Mouse (Mus musculus) adrenal gland, adult 8-10 months (tissue): ENCODE measurements around the gene Crlf1. TPM values are rescaled to one million over a fixed set of nuclear protein-coding genes. Genes with fewer than 3 reads are reported as not detected.

ENCODE experiments used
- DNase-seq: peaks from one replicate; pipeline ENCODE4 v3.0.0; 2022
- total RNA-seq, 4 experiments: library from RNA; stranded (reverse); gene quantifications; 2 replicates each; pipeline ENCODE4 v1.2.4; 2022

Crlf1 gene
- total RNA-seq = 1 to 10 TPM in 1 of 4 experiments, under 1 TPM in 2, not detected in 1; 0.51 to 1.5 (median 0.59) TPM

DNA sequence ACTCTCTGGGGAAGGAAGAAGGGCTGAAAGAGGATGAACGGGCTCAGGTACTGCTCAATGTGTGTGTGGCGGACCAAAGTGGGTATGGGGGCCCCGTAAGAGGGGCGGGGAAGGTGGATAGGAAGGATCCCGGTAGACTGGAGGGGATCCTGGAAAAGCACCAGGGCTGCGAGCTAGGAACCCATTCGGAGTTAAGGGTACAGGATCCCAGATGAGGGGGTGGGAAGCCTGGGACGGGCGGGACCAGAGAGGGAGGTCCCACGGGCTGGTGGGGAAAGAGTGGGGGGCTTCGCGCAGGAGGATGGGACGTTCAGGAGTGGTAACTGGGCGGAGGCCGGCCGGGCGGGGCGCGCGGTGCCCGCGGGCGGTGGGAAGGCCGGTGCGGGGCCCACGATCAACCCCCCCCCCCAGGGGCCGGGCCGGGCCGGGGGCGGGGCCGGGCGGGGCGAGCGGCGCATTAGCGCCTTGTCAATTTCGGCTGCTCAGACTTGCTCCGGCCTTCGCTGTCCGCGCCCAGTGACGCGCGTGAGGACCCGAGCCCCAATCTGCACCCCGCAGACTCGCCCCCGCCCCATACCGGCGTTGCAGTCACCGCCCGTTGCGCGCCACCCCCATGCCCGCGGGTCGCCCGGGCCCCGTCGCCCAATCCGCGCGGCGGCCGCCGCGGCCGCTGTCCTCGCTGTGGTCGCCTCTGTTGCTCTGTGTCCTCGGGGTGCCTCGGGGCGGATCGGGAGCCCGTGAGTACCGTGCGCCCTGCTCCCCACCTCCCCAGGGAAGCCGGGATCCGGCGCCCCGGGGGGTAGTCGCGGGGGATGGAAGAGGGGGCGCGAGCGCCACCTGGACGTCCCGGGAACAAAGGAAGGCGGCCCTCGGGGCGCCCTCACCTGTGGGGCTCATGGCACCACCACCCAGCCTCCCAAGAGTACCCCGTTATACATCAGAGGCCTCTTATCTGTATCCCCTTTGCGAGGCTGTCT lies at the start of gene Crlf1:
Gene Crlf1 (plus strand): TSS at position 495 of the 977 bp plus-strand sequence.
- no peak for DNase-seq

- no peak for DNase-seq
These were observed 49.6 kb upstream of the Crlf1 start for GRCm38 (mm10) chr8:70443326-70443725.

GRCm38 (mm10) chr8:70445988-70446387 lies 47.0 kb upstream of the Crlf1 start:
- no peak for DNase-seq

GRCm38 (mm10) chr8:70447639-70448420 lies 45.1 kb upstream of the Crlf1 start:
- no peak for DNase-seq

DNA sequence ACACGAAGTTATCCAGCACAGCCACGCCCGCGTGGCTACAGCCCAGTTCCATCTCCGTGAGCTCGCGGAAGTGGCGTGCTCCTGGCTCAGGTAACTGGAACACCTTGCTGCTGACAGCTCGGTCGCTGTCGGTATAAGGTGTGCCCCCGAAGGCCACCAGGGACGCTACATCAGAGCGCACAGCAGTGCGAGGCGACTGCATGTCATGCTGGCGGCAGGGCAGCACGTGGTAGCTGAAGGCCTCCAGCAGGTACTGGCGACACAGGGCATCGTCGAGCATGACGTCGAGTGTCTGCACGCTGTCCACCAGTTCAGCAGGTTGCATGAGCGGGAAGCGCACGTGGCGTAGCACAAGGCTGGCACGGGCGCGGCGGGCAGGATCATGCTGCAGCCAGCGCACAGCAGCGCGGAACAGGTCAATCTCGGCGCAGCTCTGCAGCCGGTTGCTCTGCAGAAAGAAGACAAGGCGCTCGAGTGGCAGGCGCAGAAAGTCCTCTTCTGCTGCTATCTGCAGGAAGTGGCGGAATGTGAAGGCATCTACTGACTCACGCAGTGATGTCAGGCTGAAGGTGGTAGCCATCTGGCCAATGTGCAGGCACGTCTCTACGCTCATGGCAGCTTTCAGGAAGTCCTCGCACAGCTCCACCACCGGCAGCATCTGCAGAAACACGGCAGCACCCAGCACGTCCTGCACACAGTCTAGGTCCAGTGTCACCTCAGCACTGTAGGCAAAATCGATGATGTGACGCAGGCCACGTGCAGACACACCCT lies 40.6 kb upstream of the Crlf1 start:
- no peak for DNase-seq

GRCm38 (mm10) chr8:70453852-70454251 lies 39.1 kb upstream of the Crlf1 start:
- no peak for DNase-seq

- peak; percentile 61 for DNase-seq
These were observed 36.0 kb upstream of the Crlf1 start for GRCm38 (mm10) chr8:70456996-70457395.

DNA sequence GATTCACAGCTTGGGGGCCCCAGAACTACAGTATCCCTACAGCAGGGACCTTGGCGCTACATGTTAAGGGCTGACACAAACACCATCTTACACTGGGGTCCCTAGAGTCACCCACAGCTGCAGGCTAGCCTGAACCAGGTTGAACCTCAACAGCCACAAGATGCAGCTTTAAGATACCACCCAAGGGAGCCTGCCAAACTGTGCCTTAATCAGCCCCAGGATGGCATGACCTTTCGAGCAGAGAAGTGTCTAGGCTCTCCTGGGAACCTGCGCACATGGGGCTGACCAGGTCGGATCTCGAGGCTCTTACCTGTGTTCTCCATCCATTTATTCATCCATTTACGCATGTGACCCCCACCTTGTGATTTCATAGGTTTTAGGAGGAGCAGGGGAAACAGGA lies 35.1 kb upstream of the Crlf1 start:
- DNase-seq = no peak

DNA sequence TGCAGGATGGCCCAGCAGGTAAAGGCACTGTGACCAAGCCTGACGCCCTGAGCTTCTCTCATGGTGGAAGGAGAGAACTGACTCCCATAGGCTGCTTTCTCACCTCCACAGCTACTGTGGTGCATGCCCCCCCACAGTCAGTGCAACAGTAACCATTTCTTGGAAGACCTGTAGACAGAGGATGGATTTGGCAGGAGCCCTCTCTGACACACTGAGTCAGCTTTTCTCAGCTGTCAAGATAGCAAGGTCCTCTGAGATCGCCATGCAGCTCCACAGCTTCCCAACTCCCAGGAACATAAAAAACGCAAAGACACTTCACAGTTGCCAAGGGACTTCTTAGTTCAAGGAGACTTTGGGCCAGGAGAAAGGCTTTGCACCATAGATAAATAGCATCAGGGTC lies 34.5 kb upstream of the Crlf1 start:
- DNase-seq = peak; percentile 52

GRCm38 (mm10) chr8:70459636-70460035 lies 33.3 kb upstream of the Crlf1 start:
- DNase-seq = no peak

DNA sequence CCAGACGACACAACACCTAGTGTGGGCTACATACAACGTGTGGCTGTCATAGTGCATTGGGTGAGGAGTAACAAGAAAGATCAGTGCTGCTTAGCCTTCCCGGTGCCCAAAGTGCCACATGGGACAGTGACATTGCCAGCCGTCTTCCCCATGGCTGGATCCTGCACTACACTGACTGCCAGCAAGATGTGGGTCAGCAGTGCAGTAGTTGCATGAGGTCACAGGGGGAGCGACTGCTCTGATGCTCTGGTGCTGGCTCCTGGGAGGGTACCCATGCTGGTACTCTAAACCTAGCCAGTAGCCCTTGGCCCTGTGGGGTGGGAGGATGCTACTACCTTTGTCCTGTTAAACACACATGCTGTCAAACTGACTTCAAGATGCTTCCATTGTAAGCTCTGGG lies 32.8 kb upstream of the Crlf1 start:
- no peak for DNase-seq

- DNase-seq = no peak
These were observed 32.4 kb upstream of the Crlf1 start for GRCm38 (mm10) chr8:70460606-70461005.

DNA sequence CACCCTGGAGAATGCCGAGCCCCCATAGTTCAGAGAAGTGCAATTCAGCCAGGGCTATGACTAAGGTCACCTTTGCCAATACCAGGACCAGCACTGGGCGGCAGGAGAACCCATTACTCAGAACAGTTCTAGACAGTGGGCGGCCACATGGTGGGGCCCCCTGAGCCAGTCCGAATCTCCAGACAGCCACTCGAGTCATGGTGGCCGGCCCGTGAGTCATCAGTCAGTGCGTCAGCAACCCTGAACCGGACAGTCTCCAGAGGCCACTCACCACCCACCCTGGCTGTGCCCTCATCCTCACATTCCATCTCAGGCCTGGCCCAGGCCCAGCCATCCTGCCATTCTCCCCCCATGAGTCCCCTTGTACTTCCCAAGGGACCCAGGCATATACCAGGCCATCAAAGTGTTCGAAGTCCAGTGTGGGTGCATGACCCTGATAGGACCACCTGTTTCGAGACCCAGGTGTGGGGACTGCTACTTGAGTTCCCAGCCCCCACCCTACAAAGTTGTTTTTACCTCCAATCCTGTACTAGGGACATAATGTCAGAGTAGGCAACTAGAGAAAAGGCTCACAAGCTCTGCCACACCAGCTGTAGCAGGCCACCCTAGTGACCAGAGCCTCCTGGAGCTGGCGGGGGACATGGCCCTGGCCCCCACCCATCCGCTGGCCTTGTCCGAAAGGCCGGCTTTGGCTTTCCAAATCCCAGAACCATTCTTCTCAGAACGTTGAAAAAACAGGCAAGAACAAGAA lies 31.0 kb upstream of the Crlf1 start:
- peak; percentile 72 for DNase-seq

DNA sequence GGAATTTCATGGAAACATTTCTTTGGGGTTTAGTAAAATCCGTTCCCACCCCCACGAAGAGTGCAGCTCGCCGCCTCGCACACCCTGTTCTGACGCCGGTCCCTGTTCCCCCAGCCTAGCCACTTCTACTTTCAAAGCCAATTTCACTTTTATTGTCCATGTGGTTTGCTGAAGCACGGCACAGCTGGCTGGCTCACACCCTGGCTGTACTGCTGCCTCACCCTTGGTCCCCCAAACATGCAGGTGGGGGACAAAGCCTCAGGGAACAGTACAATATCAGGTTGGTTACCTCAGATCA lies 30.5 kb upstream of the Crlf1 start:
- DNase-seq = no peak

DNA sequence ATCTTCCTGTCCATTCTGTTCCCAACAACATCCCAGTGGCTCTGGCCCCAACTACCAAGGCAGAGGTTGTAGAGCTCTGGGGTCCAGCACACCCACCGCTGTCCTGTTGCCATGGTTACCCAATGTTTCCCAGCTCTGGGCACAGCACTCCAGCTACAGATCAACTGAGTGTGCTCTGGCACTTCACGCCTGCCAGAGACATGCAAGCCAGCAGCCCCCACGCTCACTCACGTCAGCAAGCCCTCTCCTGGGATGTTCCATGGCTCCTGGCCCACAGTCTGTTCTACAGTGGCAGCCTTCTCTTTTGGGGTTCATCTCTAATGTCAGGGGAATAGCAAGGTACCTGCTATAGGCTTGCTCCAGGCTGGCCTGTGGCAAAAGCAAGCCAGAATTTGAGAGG lies 29.7 kb upstream of the Crlf1 start:
- DNase-seq = no peak

- DNase-seq = no peak
These were observed 28.8 kb upstream of the Crlf1 start for GRCm38 (mm10) chr8:70464162-70464561.

- DNase-seq = no peak
These were observed 27.3 kb upstream of the Crlf1 start for GRCm38 (mm10) chr8:70465701-70466100.

DNA sequence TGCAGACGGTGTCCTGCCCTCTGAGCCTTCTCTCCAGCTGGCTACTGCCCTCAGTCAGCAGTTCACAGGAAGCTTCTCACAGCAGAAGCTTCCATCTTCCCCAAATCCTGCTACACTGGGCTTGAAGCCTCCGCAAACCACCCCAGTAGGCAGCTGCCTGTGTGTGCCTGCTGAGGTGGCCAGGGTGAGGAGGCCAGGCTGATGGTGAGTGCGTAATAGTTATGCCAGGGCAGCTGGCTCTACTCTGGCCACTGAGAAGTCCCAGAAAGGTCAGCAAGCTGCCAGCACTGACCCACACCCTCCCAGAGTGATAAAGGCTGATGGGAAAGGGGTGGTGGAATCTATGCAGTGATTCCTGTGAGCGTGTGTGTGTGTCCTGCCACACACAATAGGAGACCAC lies 26.7 kb upstream of the Crlf1 start:
- no peak for DNase-seq

GRCm38 (mm10) chr8:70466771-70467170 lies 26.2 kb upstream of the Crlf1 start:
- no peak for DNase-seq

- DNase-seq = no peak
These were observed 25.7 kb upstream of the Crlf1 start for GRCm38 (mm10) chr8:70467229-70467725.

DNA sequence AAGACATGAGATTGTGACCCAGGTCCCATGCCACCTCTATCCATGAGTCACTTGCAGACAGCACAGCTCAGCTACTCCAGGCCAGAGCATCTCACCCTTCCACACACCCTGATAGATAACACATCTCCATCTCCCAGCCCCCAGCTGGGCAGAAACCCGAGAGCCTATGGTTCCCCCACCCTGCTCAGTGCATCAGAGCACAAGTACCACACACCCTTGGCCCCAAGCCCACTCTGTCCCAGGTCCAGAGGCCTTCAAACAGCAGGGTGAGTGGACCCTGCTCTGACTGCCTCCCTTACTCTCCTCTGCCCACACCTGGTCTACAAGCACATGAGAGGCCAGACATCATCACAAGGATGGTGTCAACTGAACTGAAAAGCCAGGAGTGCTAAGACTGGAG lies 25.1 kb upstream of the Crlf1 start:
- DNase-seq = no peak

DNA sequence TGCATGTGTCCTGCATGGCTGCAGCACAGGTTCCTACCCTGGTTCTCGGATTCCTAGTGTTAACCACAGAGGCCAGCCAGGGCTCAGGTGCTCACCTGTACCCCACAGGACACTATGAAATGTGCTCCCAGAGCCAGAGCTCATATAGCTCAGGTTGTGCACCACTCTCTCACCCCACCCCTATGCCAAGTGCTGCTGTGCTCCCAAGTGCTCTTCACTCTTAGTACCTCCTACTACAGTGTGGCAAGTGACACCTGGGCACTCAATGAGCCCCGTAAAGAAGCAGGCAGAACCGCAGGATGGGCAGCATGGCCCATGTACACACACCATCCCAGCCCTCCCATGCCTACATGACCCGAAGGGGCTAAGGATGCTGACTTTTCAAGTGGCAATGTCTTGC lies 24.2 kb upstream of the Crlf1 start:
- no peak for DNase-seq
